Mouse (Mus musculus) limb, embryonic 12.5 days (tissue): ENCODE data around the gene Golgb1. TPM values are rescaled to one million over a fixed set of nuclear protein-coding genes. Genes with fewer than 3 reads are reported as not detected.
"Not testable (repeated sequence)": the region's sequence is repeated elsewhere in the genome, so short reads cannot be mapped to it uniquely, and the experiment has no call there.

Experiments used
- ATAC-seq: fragments of 200-750 bp; cut with Nextera tagmentation; 2 replicates; pipeline ENCODE4 v1.8.0; 2017; ENCODE audit warnings: low read depth, moderate TSS enrichment; ENCODE audit not compliant: insufficient number of reproducible peaks, insufficient read depth, low FRiP score, low TSS enrichment
- H3K27ac ChIP-seq: fragments of 300-500 bp; sonication (generic); 2 replicates; pipeline ENCODE4 v1.5.1; 2016; ENCODE audit warnings: mild to moderate bottlenecking, moderate library complexity
- H3K27me3 ChIP-seq: fragments of 300-500 bp; sonication (generic); 2 replicates; pipeline ENCODE4 v1.6.1; 2016; ENCODE audit warnings: mild to moderate bottlenecking, moderate library complexity
- H3K36me3 ChIP-seq: fragments of 300-500 bp; sonication (generic); 2 replicates; pipeline ENCODE4 v1.6.1; 2016; ENCODE audit warnings: mild to moderate bottlenecking, moderate library complexity
- H3K4me1 ChIP-seq: fragments of 300-500 bp; sonication (generic); replicated peaks from 2 replicates; pipeline ENCODE4 v1.6.1; 2016
- H3K4me2 ChIP-seq: fragments of 300-500 bp; sonication (generic); 2 replicates; pipeline ENCODE4 v1.6.1; 2016; ENCODE audit warnings: mild to moderate bottlenecking, moderate library complexity
- H3K4me3 ChIP-seq: fragments of 300-500 bp; sonication (generic); replicated peaks from 2 replicates; pipeline ENCODE4 v1.5.1; 2016; ENCODE audit warnings: mild to moderate bottlenecking
- H3K9ac ChIP-seq: fragments of 300-500 bp; sonication (generic); replicated peaks from 2 replicates; pipeline ENCODE4 v1.6.1; 2016; ENCODE audit warnings: mild to moderate bottlenecking, moderate library complexity
- H3K9me3 ChIP-seq: fragments of 300-500 bp; sonication (generic); 2 replicates; pipeline ENCODE4 v1.6.1; 2016; ENCODE audit warnings: mild to moderate bottlenecking, moderate library complexity
- WGBS: fragments of 180-500 bp; shearing (Covaris S2); methylation state at CpG from one replicate; pipeline ENCODE4 v1.1.7; 2016; 5-methylcytosine and 5-hydroxymethylcytosine counted together
- polyA plus RNA-seq: library from polyadenylated mRNA; unstranded; fragments of >200 nt; fragmentation: Nextera tagmentation; extraction: Ambion mirVana; gene quantifications from 2 replicates; pipeline ENCODE4 v1.2.1, GENCODE M21; 2016

Golgb1 gene
- 88.7 and 91.6 TPM in 2 replicates for polyA plus RNA-seq

GRCm38 (mm10) chr16:36874583-36875275, at the start of gene Golgb1, which contains the start of gene Eaf2:
Golgb1 (plus strand) TSS chr16:36875140.
Eaf2 (minus strand) TSS chr16:36875003.
- peak within 1 kb of the TSS; percentile 88 for H3K9ac ChIP-seq
- peak within 1 kb of the TSS; percentile 84 for H3K27ac ChIP-seq
- WGBS, result under 1% methylated on average over 43 of the region's 43 CpGs
- H3K4me1 ChIP-seq, result peaks cover 18% of the 10 kb centered on the region
- H3K36me3 ChIP-seq, result peaks cover 28% of the 10 kb centered on the region
- H3K27me3 ChIP-seq, result no peaks in the 10 kb centered on the region
- ATAC-seq, result peak; percentile 100
- peak within 1 kb of the TSS; percentile 96 for H3K4me3 ChIP-seq
- H3K9me3 ChIP-seq, result no peaks in the 10 kb centered on the region
- H3K4me2 ChIP-seq, result peak within 1 kb of the TSS; percentile 69

GRCm38 (mm10) chr16:36827611-36828053, 47.3 kb upstream of the Golgb1 start:
- Histone ChIP-seq H3K9ac (peak overlapping the region; percentile 92), H3K4me1 (peaks cover 4% of the 10 kb centered on the region; the same call in 1 of the 2 replicates), H3K27ac (no peak overlapping the region), H3K27me3 (0 out of 2 replicates have a peak, but pooled peaks cover 3% of the 10 kb centered on the region), H3K4me3 (peak overlapping the region; percentile 80), H3K4me2 (peak overlapping the region; percentile 68), H3K9me3 (no peaks in the 10 kb centered on the region), H3K36me3 (no peaks in the 10 kb centered on the region)
- no peak for ATAC-seq
- 2% methylated on average over 11 of the region's 11 CpGs for WGBS

- Histone ChIP-seq H3K27ac (peak within 1 kb of the TSS; percentile 85), H3K4me1 (peaks cover 4% of the 10 kb centered on the region; the same call in 1 of the 2 replicates), H3K4me3 (peak within 1 kb of the TSS; percentile 80), H3K36me3 (no peaks in the 10 kb centered on the region), H3K4me2 (peak within 1 kb of the TSS; percentile 68), H3K27me3 (0 out of 2 replicates have a peak, but pooled peaks cover 3% of the 10 kb centered on the region), H3K9me3 (no peaks in the 10 kb centered on the region), H3K9ac (peak within 1 kb of the TSS; percentile 92)
- ATAC-seq, result peak; percentile 98
- under 1% methylated on average over 64 of the region's 64 CpGs for WGBS
Observed at GRCm38 (mm10) chr16:36828054-36828786, 46.7 kb upstream of the Golgb1 start, which contains the start of gene Iqcb1. Iqcb1 (plus strand) TSS chr16:36828385.

- Histone ChIP-seq H3K9me3 (no peaks in the 10 kb centered on the region), H3K4me3 (peak overlapping the region; percentile 80), H3K27ac (peak overlapping the region; percentile 85), H3K36me3 (peaks cover 3% of the 10 kb centered on the region; the same call in 1 of the 2 replicates), H3K4me2 (peak overlapping the region; percentile 68), H3K27me3 (0 out of 2 replicates have a peak, but pooled peaks cover 3% of the 10 kb centered on the region), H3K4me1 (peaks cover 4% of the 10 kb centered on the region; the same call in 1 of the 2 replicates), H3K9ac (peak overlapping the region; percentile 92)
- WGBS, result 5% methylated on average over 11 of the region's 11 CpGs
- no peak for ATAC-seq
Observed at GRCm38 (mm10) chr16:36828820-36829219, 46.1 kb upstream of the Golgb1 start.

GRCm38 (mm10) chr16:36846894-36847293, 28.0 kb upstream of the Golgb1 start:
- H3K27ac ChIP-seq, H3K4me3 ChIP-seq, H3K9ac ChIP-seq, ATAC-seq, H3K27me3 ChIP-seq, H3K4me2 ChIP-seq, H3K9me3 ChIP-seq, H3K4me1 ChIP-seq: not testable (repeated sequence)
- 91% methylated on average over 1 of the region's 1 CpGs for WGBS
- peaks cover 31% of the 10 kb centered on the region for H3K36me3 ChIP-seq

DNA sequence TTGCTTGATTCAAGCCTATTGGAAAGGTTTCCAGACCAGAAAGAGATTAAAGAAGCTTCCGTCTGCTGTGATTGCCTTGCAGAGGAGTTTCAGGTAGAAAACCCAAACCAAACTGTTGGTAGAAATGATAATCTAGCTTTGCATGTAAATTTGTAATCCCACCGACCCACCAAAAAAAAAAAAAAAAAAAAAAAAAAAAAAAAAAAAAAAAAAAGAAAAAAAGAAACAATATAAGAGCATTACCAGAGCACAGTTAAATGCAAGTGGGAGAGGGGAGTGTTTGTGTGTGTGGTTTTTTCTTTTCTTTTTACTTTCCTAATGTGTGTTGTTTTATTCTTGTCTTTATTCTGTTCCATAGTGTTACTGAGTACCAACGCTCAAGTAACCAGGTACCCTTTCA, 23.7 kb upstream of the Golgb1 start:
- H3K27me3 ChIP-seq, result no peaks in the 10 kb centered on the region
- no peaks in the 10 kb centered on the region for H3K4me1 ChIP-seq
- no peaks in the 10 kb centered on the region for H3K9me3 ChIP-seq
- H3K36me3 ChIP-seq, result peaks cover 41% of the 10 kb centered on the region
- no peak for ATAC-seq
- no peak overlapping the region for H3K9ac ChIP-seq
- no peak overlapping the region for H3K27ac ChIP-seq
- 96% methylated on average over 3 of the region's 3 CpGs for WGBS
- H3K4me2 ChIP-seq, result no peak overlapping the region
- no peak overlapping the region for H3K4me3 ChIP-seq

- Histone ChIP-seq H3K4me1 (no peaks in the 10 kb centered on the region), H3K9ac (no peak overlapping the region), H3K4me3 (no peak overlapping the region), H3K27me3 (no peaks in the 10 kb centered on the region), H3K4me2 (no peak overlapping the region), H3K27ac (no peak overlapping the region), H3K36me3 (peaks cover 54% of the 10 kb centered on the region), H3K9me3 (no peaks in the 10 kb centered on the region)
- WGBS, result 89% methylated on average over 3 of the region's 3 CpGs
- no peak for ATAC-seq
Observed at GRCm38 (mm10) chr16:36863585-36863984, 11.4 kb upstream of the Golgb1 start.

DNA sequence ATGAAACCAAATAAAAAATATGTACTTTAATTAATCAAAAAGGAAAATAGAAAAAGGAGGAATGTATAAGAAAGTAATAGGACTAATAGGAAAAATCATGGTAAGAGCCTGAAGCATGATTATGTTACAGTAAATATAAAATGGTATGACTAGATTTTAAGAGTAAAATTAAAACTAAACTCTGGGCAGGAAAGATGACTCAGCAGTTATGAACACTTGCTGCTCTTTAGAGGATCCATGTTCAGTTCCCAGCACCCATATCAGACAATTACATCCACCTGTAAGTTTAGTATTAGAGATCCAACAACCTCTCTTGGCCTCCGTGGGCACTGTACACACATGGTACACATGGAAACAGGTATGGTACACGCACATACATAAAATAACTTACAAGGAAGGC, 5.5 kb upstream of the Golgb1 start:
- no peak overlapping the region for H3K9ac ChIP-seq
- 93% methylated on average over 2 of the region's 2 CpGs for WGBS

GRCm38 (mm10) chr16:36875276-36875851, 424 bp downstream of the Golgb1 start:
- peak overlapping the region; percentile 96 for H3K4me3 ChIP-seq
- peaks cover 25% of the 10 kb centered on the region for H3K36me3 ChIP-seq
- H3K27me3 ChIP-seq, result no peaks in the 10 kb centered on the region
- WGBS, result under 1% methylated on average over 47 of the region's 48 CpGs
- H3K4me1 ChIP-seq, result peaks cover 18% of the 10 kb centered on the region
- no peaks in the 10 kb centered on the region for H3K9me3 ChIP-seq
- H3K27ac ChIP-seq, result peak overlapping the region; percentile 84
- H3K4me2 ChIP-seq, result peak overlapping the region; percentile 69
- ATAC-seq, result no peak
- peak overlapping the region; percentile 88 for H3K9ac ChIP-seq

More for the DNA sequence above, 5.5 kb upstream of the Golgb1 start:
- Histone ChIP-seq H3K36me3 (peaks cover 68% of the 10 kb centered on the region), H3K4me2 (no peak overlapping the region), H3K27ac (no peak overlapping the region), H3K9me3 (no peaks in the 10 kb centered on the region), H3K4me1 (peaks cover 6% of the 10 kb centered on the region), H3K4me3 (no peak overlapping the region), H3K27me3 (no peaks in the 10 kb centered on the region)
- no peak for ATAC-seq

DNA sequence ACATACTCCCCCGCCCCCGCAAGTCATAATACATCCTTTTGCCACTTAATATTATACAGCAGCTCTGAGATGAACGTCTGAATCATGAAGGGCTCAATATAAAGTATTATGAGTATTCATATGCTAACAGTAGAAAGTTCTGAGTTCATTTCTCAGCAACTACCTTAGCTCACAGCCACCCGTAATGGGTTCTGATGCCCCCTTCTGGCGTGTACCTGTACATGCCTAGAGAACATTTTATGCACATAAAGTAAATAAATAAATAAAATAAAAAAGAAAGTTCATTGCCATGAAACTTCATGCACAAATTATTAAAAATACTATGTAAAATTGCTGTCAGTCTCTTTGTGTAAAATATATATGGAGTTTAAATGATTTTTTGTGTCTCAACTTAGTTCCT, 2.4 kb downstream of the Golgb1 start:
- H3K9ac ChIP-seq, result no peak overlapping the region
- WGBS, result 81% methylated on average over 5 of the region's 5 CpGs
- H3K4me2 ChIP-seq, result no peak overlapping the region

More for the DNA sequence above, 2.4 kb downstream of the Golgb1 start:
- no peak overlapping the region for H3K4me3 ChIP-seq
- peaks cover 9% of the 10 kb centered on the region for H3K36me3 ChIP-seq
- H3K27ac ChIP-seq, result no peak overlapping the region
- ATAC-seq, result no peak
- no peaks in the 10 kb centered on the region for H3K27me3 ChIP-seq
- peaks cover 18% of the 10 kb centered on the region for H3K4me1 ChIP-seq
- H3K9me3 ChIP-seq, result no peaks in the 10 kb centered on the region
